Mouse (Mus musculus): ENCODE data around the gene Togaram2. TPM values are rescaled to one million over a fixed set of nuclear protein-coding genes. Genes with fewer than 3 reads are reported as not detected.
"Not testable (repeated sequence)": the region's sequence is repeated elsewhere in the genome, so short reads cannot be mapped to it uniquely, and the experiment has no call there.

The Togaram2 gene
- polyA plus RNA-seq, 1 experiment from 2014 or later, result 1.9 TPM

DNA sequence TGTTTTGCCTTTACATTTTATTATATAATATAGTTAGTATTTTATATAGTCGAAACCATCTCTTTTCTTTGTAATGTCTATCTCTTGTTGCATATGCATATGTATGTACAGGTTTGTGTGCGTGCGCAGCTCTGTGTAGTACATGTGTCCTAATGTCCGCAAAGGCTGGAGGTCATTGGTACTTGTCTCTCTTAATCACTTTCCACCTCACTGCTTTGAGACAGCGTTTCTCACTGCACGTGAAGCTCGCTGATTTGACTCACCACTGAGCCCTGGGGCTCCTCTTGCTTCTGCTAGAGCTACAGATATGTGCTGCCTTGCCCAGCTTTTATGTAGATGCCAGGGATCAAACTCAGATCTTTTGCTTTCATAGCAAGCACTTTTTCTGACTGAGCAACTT lies 87.5 kb downstream of the Togaram2 start:
- H3K9me3 ChIP-seq, result no peaks in the 10 kb centered on the region
- H3K27ac ChIP-seq, result no peak overlapping the region
- H3K36me3 ChIP-seq, result no peaks in the 10 kb centered on the region
- H3K4me1 ChIP-seq, result peaks cover 5% of the 10 kb centered on the region; the same call in 1 of the 2 replicates
- no peaks in the 10 kb centered on the region for H3K27me3 ChIP-seq (ENCODE audit: insufficient read depth, poor library complexity, severe bottlenecking)
- DNase-seq (ENCODE audit: low spot score), result no peak
- no peak overlapping the region for H3K4me3 ChIP-seq
- WGBS, result 75% methylated on average over 7 of the region's 7 CpGs

DNA sequence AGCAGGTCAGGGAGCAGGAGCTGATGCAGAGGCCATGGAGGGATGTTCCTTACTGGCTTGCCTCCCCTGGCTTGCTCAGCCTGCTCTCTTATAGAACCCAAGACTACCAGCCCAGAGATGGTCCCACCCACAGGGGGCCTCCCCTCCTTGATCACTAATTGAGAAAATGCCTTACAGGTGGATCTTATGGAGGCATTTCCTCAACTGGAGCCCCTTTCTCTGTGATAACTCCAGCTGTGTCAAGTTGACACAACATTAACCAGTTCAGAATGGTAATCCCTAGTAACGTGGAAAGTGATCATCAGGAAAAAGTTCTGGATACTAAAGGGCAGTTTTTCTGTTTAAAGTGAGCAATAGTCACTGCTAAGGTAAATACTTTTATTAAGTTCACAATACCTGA lies 95.1 kb downstream of the Togaram2 start, which contains the start of gene Clip4:
Gene Clip4 (plus strand): TSS at position 301 of the 400 bp plus-strand sequence.
- H3K27ac ChIP-seq; H3K9me3 ChIP-seq; H3K4me3 ChIP-seq; H3K36me3 ChIP-seq; H3K27me3 ChIP-seq (ENCODE audit: insufficient read depth, poor library complexity, severe bottlenecking); DNase-seq (ENCODE audit: low spot score); H3K4me1 ChIP-seq: not testable (repeated sequence)
- WGBS, result 76% methylated on average over 1 of the region's 1 CpGs

DNA sequence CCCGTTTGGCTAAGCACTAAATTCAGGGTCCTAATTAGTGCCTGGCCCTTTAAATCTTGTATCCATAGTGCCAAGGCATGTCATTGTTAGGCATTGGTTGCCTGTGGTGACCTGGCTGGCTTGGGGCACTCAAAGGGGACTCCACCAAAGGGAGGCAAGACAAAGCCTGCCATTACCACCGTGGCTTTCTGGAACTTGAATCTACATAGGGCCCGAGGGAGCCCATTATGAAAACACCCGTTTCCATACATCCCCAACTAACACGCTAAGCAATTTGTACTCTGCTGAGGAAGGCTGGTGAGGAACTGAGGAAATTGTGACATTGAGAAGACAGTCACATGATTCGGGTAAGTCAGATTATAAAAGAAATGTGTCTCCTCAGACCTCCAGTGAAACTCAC lies 96.5 kb downstream of the Togaram2 start:
- Histone ChIP-seq H3K27ac (no peak overlapping the region), H3K27me3 (ENCODE audit: insufficient read depth, poor library complexity, severe bottlenecking) (no peaks in the 10 kb centered on the region), H3K36me3 (no peaks in the 10 kb centered on the region), H3K4me3 (no peak overlapping the region), H3K9me3 (no peaks in the 10 kb centered on the region), H3K4me1 (no peaks in the 10 kb centered on the region)
- 61% methylated on average over 6 of the region's 6 CpGs for WGBS
- DNase-seq (ENCODE audit: low spot score), result no peak

DNA sequence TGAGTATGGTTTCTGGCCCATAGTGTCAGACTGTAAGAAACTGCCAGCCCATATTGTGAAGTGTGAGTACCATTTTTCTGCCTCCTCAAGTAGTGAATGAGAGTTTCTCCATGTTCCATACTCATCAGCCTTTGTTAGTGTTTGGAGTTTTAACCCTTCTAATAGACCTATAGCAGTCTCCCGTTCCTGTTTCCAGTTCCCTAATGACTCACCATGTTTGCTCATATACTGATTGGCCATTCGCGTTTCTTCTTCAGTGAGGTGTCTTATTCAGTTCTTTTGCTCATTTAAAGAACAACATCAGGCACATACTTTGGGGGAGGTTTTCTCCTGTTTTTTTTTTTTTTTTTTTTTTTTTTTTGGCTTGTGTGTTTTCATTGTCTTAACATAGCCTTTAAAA lies 97.6 kb downstream of the Togaram2 start:
- H3K36me3 ChIP-seq, result no peaks in the 10 kb centered on the region
- no peak overlapping the region for H3K27ac ChIP-seq
- DNase-seq (ENCODE audit: low spot score), result no peak
- 81% methylated on average over 3 of the region's 3 CpGs for WGBS
- no peaks in the 10 kb centered on the region for H3K4me1 ChIP-seq
- H3K4me3 ChIP-seq, result no peak overlapping the region
- no peaks in the 10 kb centered on the region for H3K27me3 ChIP-seq (ENCODE audit: insufficient read depth, poor library complexity, severe bottlenecking)
- no peaks in the 10 kb centered on the region for H3K9me3 ChIP-seq

DNA sequence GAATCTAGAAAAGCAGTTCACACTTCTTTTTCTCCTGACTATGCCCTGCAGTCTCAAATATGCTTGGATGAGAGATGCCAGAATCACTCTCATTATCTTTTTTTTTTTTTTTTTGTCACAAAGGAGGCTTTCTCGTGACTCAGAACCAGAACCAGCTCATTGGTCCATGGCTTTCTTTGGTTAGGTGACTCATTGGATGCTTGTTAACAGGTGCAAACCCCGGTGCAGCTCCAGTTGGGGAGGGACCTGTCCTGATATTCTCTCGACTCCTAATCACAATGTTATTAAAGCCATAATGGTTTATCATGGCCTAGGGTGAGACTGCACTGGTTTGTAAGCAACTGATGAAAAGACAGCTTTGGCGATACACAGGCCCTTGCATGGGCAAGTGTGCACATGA lies 101.1 kb downstream of the Togaram2 start:
- Histone ChIP-seq H3K36me3 (no peaks in the 10 kb centered on the region), H3K27me3 (ENCODE audit: insufficient read depth, poor library complexity, severe bottlenecking) (no peaks in the 10 kb centered on the region), H3K27ac (no peak overlapping the region), H3K4me3 (no peak overlapping the region), H3K4me1 (no peaks in the 10 kb centered on the region), H3K9me3 (peaks cover 7% of the 10 kb centered on the region; the same call in 1 of the 2 replicates)
- WGBS, result 74% methylated on average over 4 of the region's 4 CpGs
- no peak for DNase-seq (ENCODE audit: low spot score)

DNA sequence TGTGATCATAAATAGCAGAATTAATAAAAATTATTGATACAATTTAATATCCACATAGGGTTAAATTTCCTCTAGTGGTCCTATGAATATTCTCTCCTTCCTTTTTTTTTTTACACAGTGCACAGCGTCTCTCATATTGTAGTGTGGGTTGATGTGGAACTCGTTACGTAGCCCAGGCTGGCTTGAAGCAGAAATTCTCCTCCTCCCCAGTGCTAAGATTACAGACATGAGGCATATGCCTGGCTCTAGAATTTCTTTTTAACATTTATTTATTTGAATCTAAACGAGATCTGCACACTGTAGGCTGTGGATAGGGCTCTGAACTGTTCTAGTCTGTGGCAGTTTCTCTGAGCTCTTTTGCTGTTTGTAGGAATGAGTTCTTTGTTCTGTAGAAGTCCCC lies 102.2 kb downstream of the Togaram2 start:
- H3K4me1 ChIP-seq, result no peaks in the 10 kb centered on the region
- WGBS, result 82% methylated on average over 4 of the region's 4 CpGs
- H3K36me3 ChIP-seq, result no peaks in the 10 kb centered on the region
- DNase-seq (ENCODE audit: low spot score), result no peak
- no peak overlapping the region for H3K4me3 ChIP-seq
- peaks cover 7% of the 10 kb centered on the region; the same call in 1 of the 2 replicates for H3K9me3 ChIP-seq
- no peaks in the 10 kb centered on the region for H3K27me3 ChIP-seq (ENCODE audit: insufficient read depth, poor library complexity, severe bottlenecking)
- H3K27ac ChIP-seq, result no peak overlapping the region

DNA sequence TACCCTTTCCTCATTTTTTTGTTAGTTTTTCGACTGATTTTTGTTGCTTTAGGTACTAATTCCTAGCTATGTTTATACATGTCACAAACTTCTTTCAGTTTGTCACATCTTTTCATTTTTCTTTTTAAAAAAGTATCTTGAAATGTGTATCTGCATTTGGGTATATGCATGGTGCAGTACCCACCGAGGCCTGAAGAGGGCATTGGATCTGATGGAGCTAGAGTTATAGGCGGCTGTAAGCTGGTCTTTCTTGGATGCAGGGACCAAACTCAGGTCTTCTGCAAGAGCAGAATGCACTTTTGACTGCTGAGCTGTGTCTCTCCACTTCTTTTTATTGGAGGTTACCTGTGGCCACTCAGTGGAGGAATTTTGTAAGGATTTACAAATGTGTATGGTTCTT lies 105.6 kb downstream of the Togaram2 start:
- H3K4me1 ChIP-seq, result peaks cover 6% of the 10 kb centered on the region
- H3K36me3 ChIP-seq, result no peaks in the 10 kb centered on the region
- no peak for DNase-seq (ENCODE audit: low spot score)
- H3K27ac ChIP-seq, result no peak overlapping the region
- 63% methylated on average over 3 of the region's 3 CpGs for WGBS
- H3K9me3 ChIP-seq, result peaks cover 7% of the 10 kb centered on the region; the same call in 1 of the 2 replicates
- H3K27me3 ChIP-seq (ENCODE audit: insufficient read depth, poor library complexity, severe bottlenecking), result peaks cover 17% of the 10 kb centered on the region
- H3K4me3 ChIP-seq, result no peak overlapping the region

Other genes with a start within 250 kb of the Togaram2 start
- gene Gm4707, start 213.3 kb upstream of the Togaram2 start, polyA plus RNA-seq (2016; fragmentation: Nextera tagmentation; extraction: Ambion mirVana), result 3.8 TPM in 2 replicates
- 46.8 and 62.3 TPM in 2 replicates for gene Smchd1, start 197.9 kb upstream of the Togaram2 start, polyA plus RNA-seq (2016; fragmentation: Nextera tagmentation; extraction: Ambion mirVana)
- 46.3 and 49.0 TPM in 2 replicates for gene Ndc80, start 146.4 kb upstream of the Togaram2 start, polyA plus RNA-seq (2016; fragmentation: Nextera tagmentation; extraction: Ambion mirVana)
- 0.48 and 0.57 TPM in 2 replicates for gene Spdya, start 121.2 kb upstream of the Togaram2 start, polyA plus RNA-seq (2016; fragmentation: Nextera tagmentation; extraction: Ambion mirVana)
- 75.5 and 91.9 TPM in 2 replicates for gene Wdr43, start 57.4 kb upstream of the Togaram2 start, polyA plus RNA-seq (2016; fragmentation: Nextera tagmentation; extraction: Ambion mirVana)
- 0.03 TPM in 1 of 2 replicates, not detected in the other for gene Pcare, start 79.6 kb downstream of the Togaram2 start, polyA plus RNA-seq (2016; fragmentation: Nextera tagmentation; extraction: Ambion mirVana)
- 13.9 and 27.9 TPM in 2 replicates for gene Clip4, start 95.2 kb downstream of the Togaram2 start, polyA plus RNA-seq (2016; fragmentation: Nextera tagmentation; extraction: Ambion mirVana)